Mouse (Mus musculus): ENCODE measurements at regions not wholly inside any gene's neighbourhood (a gene's known extent, or its start where the extent isn't known, plus 50 kb on each side); places are given as distances from the start of the nearest gene placed in this dataset.
A peak's percentile ranks its signal among the peaks of the same experiment; 100 is the strongest.
"Not testable (repeated sequence)": the region's sequence is repeated elsewhere in the genome, so short reads cannot be mapped to it uniquely, and the experiment has no call there.

GRCm38 (mm10) chrX:70606349-70606748, 129.4 kb upstream of the Tmem185a start:
- Histone ChIP-seq H3K27me3 (no peaks in the 10 kb centered on the region), H3K27ac (replicated peaks) (no peak overlapping the region), H3K4me2 (no peak overlapping the region), H3K4me3 (no peak overlapping the region), H3K4me1 (replicated peaks) (no peaks in the 10 kb centered on the region), H3K36me3 (no peaks in the 10 kb centered on the region), H3K9me3 (no peaks in the 10 kb centered on the region), H3K9ac (no peak overlapping the region)
- no peak for ATAC-seq (ENCODE audit: low read depth)
- 56% methylated on average over 1 of the region's 1 CpGs for WGBS

GRCm38 (mm10) chrX:70582344-70582743, 105.4 kb upstream of the Tmem185a start:
- not testable (repeated sequence) for H3K27ac ChIP-seq (replicated peaks); H3K4me2 ChIP-seq; H3K9me3 ChIP-seq; H3K36me3 ChIP-seq; H3K4me3 ChIP-seq; H3K9ac ChIP-seq; H3K27me3 ChIP-seq; H3K4me1 ChIP-seq (replicated peaks)
- peak; percentile 47; the same call in 1 of the 2 replicates for ATAC-seq (ENCODE audit: low read depth)
- 26% methylated on average over 2 of the region's 2 CpGs for WGBS

GRCm38 (mm10) chrX:70580171-70580570, 103.2 kb upstream of the Tmem185a start:
- Histone ChIP-seq H3K36me3 (no peaks in the 10 kb centered on the region), H3K4me1 (replicated peaks) (no peaks in the 10 kb centered on the region), H3K4me3 (no peak overlapping the region), H3K27me3 (no peaks in the 10 kb centered on the region), H3K4me2 (no peak overlapping the region), H3K27ac (replicated peaks) (no peak overlapping the region), H3K9me3 (no peaks in the 10 kb centered on the region), H3K9ac (no peak overlapping the region)
- ATAC-seq (ENCODE audit: low read depth): no peak
- 70% methylated on average over 1 of the region's 1 CpGs for whole genome bisulfite sequencing

- ATAC-seq (ENCODE audit: low read depth); H3K36me3 ChIP-seq; H3K4me2 ChIP-seq; H3K4me3 ChIP-seq; H3K9me3 ChIP-seq; H3K4me1 ChIP-seq (replicated peaks); H3K9ac ChIP-seq; H3K27me3 ChIP-seq; H3K27ac ChIP-seq (replicated peaks): not testable (repeated sequence)
- 41% methylated on average over 1 of the region's 6 CpGs for WGBS
Measured at GRCm38 (mm10) chrX:70574243-70574642, 97.3 kb upstream of the Tmem185a start.

GRCm38 (mm10) chrX:70570586-70570985, 93.6 kb upstream of the Tmem185a start:
- H3K4me3 ChIP-seq; ATAC-seq (ENCODE audit: low read depth); H3K4me2 ChIP-seq; H3K27me3 ChIP-seq; H3K4me1 ChIP-seq (replicated peaks); H3K27ac ChIP-seq (replicated peaks); H3K9ac ChIP-seq; H3K9me3 ChIP-seq; H3K36me3 ChIP-seq: not testable (repeated sequence)
- 72% methylated on average over 3 of the region's 4 CpGs for WGBS

GRCm38 (mm10) chrX:70569339-70569979, 92.5 kb upstream of the Tmem185a start:
- H3K27ac ChIP-seq (replicated peaks): not testable (repeated sequence)
- WGBS: 58% methylated on average over 5 of the region's 6 CpGs

More at GRCm38 (mm10) chrX:70569339-70569979, 92.5 kb upstream of the Tmem185a start:
- not testable (repeated sequence) for H3K4me3 ChIP-seq; H3K4me1 ChIP-seq (replicated peaks); H3K9ac ChIP-seq; H3K4me2 ChIP-seq; H3K9me3 ChIP-seq; H3K36me3 ChIP-seq; H3K27me3 ChIP-seq
- ATAC-seq (ENCODE audit: low read depth): peak; percentile 56; the same call in 1 of the 2 replicates
